Mouse (Mus musculus) G1E (cell line): ENCODE measurements at regions not wholly inside any gene's neighbourhood (a gene's known extent, or its start where the extent isn't known, plus 50 kb on each side); places are given as distances from the start of the nearest gene placed in this dataset.
A peak's percentile ranks its signal among the peaks of the same experiment; 100 is the strongest.
"Not testable (repeated sequence)": the region's sequence is repeated elsewhere in the genome, so short reads cannot be mapped to it uniquely, and the experiment has no call there.

ENCODE experiments used
- ATAC-seq: 2 replicates; pipeline ENCODE4 v1.8.0; 2016; ENCODE audit warnings: mild to moderate bottlenecking; ENCODE audit not compliant: insufficient number of reproducible peaks, poor library complexity, low FRiP score, severe bottlenecking; ENCODE audit errors: extremely low read depth
- DNase-seq: peaks from one replicate; pipeline ENCODE4 v3.0.0; 2012; ENCODE audit warnings: low spot score
- H3K27me3 ChIP-seq: 2 replicates; pipeline ENCODE4 v1.6.1; 2012; ENCODE audit warnings: mild to moderate bottlenecking, low read length, inconsistent platforms; ENCODE audit not compliant: insufficient read depth
- H3K36me3 ChIP-seq: replicated peaks from 2 replicates; pipeline ENCODE3; 2012; ENCODE audit warnings: mild to moderate bottlenecking, inconsistent platforms
- H3K4me1 ChIP-seq: 2 replicates; pipeline ENCODE4 v1.6.1; 2012; ENCODE audit warnings: low read depth, low read length, inconsistent platforms, mixed read lengths; ENCODE audit not compliant: insufficient read depth
- H3K4me3 ChIP-seq: 2 replicates; pipeline ENCODE4 v1.5.1; 2012; ENCODE audit warnings: low read depth, mild to moderate bottlenecking, inconsistent platforms, low read length, moderate library complexity, mixed read lengths
- H3K9me3 ChIP-seq: replicated peaks from 2 replicates; pipeline ENCODE4 v1.6.1; 2012; ENCODE audit warnings: inconsistent platforms
- CTCF ChIP-seq: IDR thresholded peaks from 2 replicates; pipeline ENCODE4 v1.5.1; 2012; ENCODE audit warnings: low read depth, low read length, inconsistent platforms, mixed read lengths
- GATA1 ChIP-seq: IDR thresholded peaks from 2 replicates; pipeline ENCODE4 v1.6.1; 2012; ENCODE audit warnings: borderline replicate concordance, low read length, inconsistent platforms, mixed read lengths
- GATA2 ChIP-seq: IDR thresholded peaks from 2 replicates; pipeline ENCODE4 v1.6.1; 2012; ENCODE audit warnings: low read depth, low read length, inconsistent platforms, borderline replicate concordance
- POLR2AphosphoS5 ChIP-seq: IDR thresholded peaks from 2 replicates; pipeline ENCODE4 v1.6.1; 2012; ENCODE audit warnings: low read depth, low read length, inconsistent platforms; ENCODE audit not compliant: insufficient replicate concordance
- TAL1 ChIP-seq: conservative IDR thresholded peaks from 2 replicates; pipeline ENCODE4 v1.6.1; 2012; ENCODE audit warnings: low read depth, low read length, inconsistent platforms, mixed read lengths

- no peak overlapping the region for H3K4me3 ChIP-seq
- H3K9me3 ChIP-seq: no peaks in the 10 kb centered on the region
- DNase-seq: no peak
- ATAC-seq: no peak
- H3K4me1 ChIP-seq: no peaks in the 10 kb centered on the region
- H3K36me3 ChIP-seq: no peaks in the 10 kb centered on the region
- no peak for TF ChIP-seq TAL1
- TF ChIP-seq GATA2: no peak
- TF ChIP-seq CTCF: no peak
- no peak for TF ChIP-seq POLR2AphosphoS5
- TF ChIP-seq GATA1: no peak
- no peaks in the 10 kb centered on the region for H3K27me3 ChIP-seq
These were observed 631.6 kb downstream of the Rpia start for GRCm38 (mm10) chr6:70160442-70160841.

- H3K27me3 ChIP-seq, H3K4me1 ChIP-seq, H3K9me3 ChIP-seq, H3K36me3 ChIP-seq, H3K4me3 ChIP-seq, DNase-seq, ATAC-seq: not testable (repeated sequence)
These were observed 636.3 kb downstream of the Rpia start for GRCm38 (mm10) chr6:70155771-70156170.

GRCm38 (mm10) chr6:70151098-70151838 lies 640.8 kb downstream of the Rpia start:
- not testable (repeated sequence) for H3K27me3 ChIP-seq, H3K9me3 ChIP-seq, ATAC-seq, H3K4me1 ChIP-seq, H3K36me3 ChIP-seq, H3K4me3 ChIP-seq, DNase-seq

GRCm38 (mm10) chr6:70146986-70147385 lies 645.0 kb downstream of the Rpia start:
- H3K4me1 ChIP-seq: no peaks in the 10 kb centered on the region
- H3K9me3 ChIP-seq: no peaks in the 10 kb centered on the region
- H3K27me3 ChIP-seq: no peaks in the 10 kb centered on the region
- no peak overlapping the region for H3K4me3 ChIP-seq
- TF ChIP-seq GATA2 (no peak), TAL1 (no peak), CTCF (0 out of 2 replicates have a peak, but pooled peaks have one; percentile 36), POLR2AphosphoS5 (no peak), GATA1 (no peak)
- DNase-seq: no peak
- ATAC-seq: no peak
- H3K36me3 ChIP-seq: no peaks in the 10 kb centered on the region

- H3K4me3 ChIP-seq, H3K9me3 ChIP-seq, H3K36me3 ChIP-seq, DNase-seq, ATAC-seq, H3K4me1 ChIP-seq, H3K27me3 ChIP-seq: not testable (repeated sequence)
These were observed 648.7 kb downstream of the Rpia start for GRCm38 (mm10) chr6:70143341-70143740.

- Histone ChIP-seq H3K4me3 (no peak overlapping the region), H3K4me1 (no peaks in the 10 kb centered on the region), H3K9me3 (no peaks in the 10 kb centered on the region), H3K36me3 (no peaks in the 10 kb centered on the region), H3K27me3 (no peaks in the 10 kb centered on the region)
- no peak for DNase-seq
- no peak for ATAC-seq
- TF ChIP-seq GATA1 (no peak), CTCF (no peak), POLR2AphosphoS5 (no peak), TAL1 (no peak), GATA2 (no peak)
These were observed 675.2 kb downstream of the Rpia start for GRCm38 (mm10) chr6:70116811-70117210.

GRCm38 (mm10) chr6:70111892-70112291 lies 680.1 kb downstream of the Rpia start:
- DNase-seq: no peak
- Histone ChIP-seq H3K4me3 (no peak overlapping the region), H3K4me1 (no peaks in the 10 kb centered on the region), H3K9me3 (no peaks in the 10 kb centered on the region), H3K27me3 (no peaks in the 10 kb centered on the region), H3K36me3 (no peaks in the 10 kb centered on the region)
- no peak for ATAC-seq
- TF ChIP-seq GATA1: no peak

- not testable (repeated sequence) for H3K4me3 ChIP-seq, ATAC-seq, H3K9me3 ChIP-seq, H3K36me3 ChIP-seq, DNase-seq, H3K4me1 ChIP-seq, H3K27me3 ChIP-seq
These were observed 682.6 kb downstream of the Rpia start for GRCm38 (mm10) chr6:70109412-70109811.
